25 mouse cellular contexts compared by ENCODE assay signal in the genomic region with DNA sequence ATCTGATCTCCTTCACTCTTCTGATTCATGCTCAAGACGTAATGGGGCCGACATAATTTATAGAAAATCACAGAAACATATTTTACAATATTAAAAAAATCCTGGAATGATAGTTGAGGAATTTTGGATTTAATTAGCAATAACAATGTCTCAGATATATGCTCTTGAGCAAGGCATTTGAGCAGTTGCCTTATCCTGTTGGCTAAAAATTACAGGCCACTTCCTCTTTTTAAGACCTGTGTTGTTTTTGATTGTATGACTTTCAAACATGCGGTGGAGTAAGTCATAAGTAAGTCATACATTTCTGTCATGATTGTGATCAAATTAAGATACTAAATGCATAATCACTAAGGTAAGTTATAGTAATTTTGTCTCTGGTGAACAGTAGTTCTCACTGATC.
DNase-seq lines count a peak whose midpoint lies in the region; ATAC-seq and TF ChIP-seq lines count a peak whose summit lies in the region.
"Had no signal": no experiment of that assay in that cellular context is flagged by ENCODE, and none has a peak within 500 bp of the region (broad histone marks: within the 10 kb centered on the region; RNA-seq: fewer than 3 reads in every experiment).

No protein-coding gene starts in this region.

- TF ChIP-seq RAD21 in CH12.LX (IDR thresholded peaks at IDR 0.05; ENCODE audit: low read depth, low read length): no peak
- TF ChIP-seq RAD21 in MEL (IDR thresholded peaks at IDR 0.05; ENCODE audit: low read depth, low read length): no peak

- H3K4me1 ChIP-seq in CH12.LX (ENCODE audit: control insufficient read depth in 1 of 2, insufficient read depth in 2 of 2) (no peaks in the 10 kb centered on the region), MEL (ENCODE audit: control insufficient read depth in 1 of 2, insufficient read depth in 2 of 2, low read length in 2 of 2) (no peaks in the 10 kb centered on the region)
- H3K4me1 ChIP-seq in hindbrain, postnatal 0 days (ENCODE audit: insufficient read depth, low read length): no peaks in the 10 kb centered on the region

- H3K4me3 ChIP-seq in CH12.LX (replicated peaks in 1 of 3; ENCODE audit: low read depth in 2 of 3, low read length in 2 of 3, poor library complexity in 1 of 3): no peak overlapping the region
- no peak overlapping the region for H3K4me3 ChIP-seq in MEL (ENCODE audit: control insufficient read depth in 1 of 2, insufficient read depth in 1 of 2, low read depth in 2 of 2, low read length in 2 of 2)
- no peak overlapping the region for H3K4me3 ChIP-seq in hindbrain, postnatal 0 days (ENCODE audit: low read length)

- 93% methylated on average over 3 of the region's 3 CpGs for WGBS in hindbrain, postnatal 0 days

- DNase-seq in 416B (ENCODE audit: low read depth) (peak; percentile 35), A20 (ENCODE audit: low read depth, low spot score) (peak; percentile 22), CH12.LX (ENCODE audit: extremely low read depth) (peak; percentile 1), MEL (ENCODE audit: low read depth, low spot score) (peak; percentile 5)
- no peak for DNase-seq in left cerebral cortex, adult 11 months (ENCODE audit: low spot score)
- DNase-seq in hindbrain, postnatal 0 days (ENCODE audit: low spot score): no peak
- no peak for DNase-seq in embryo, embryonic 9.5 days (ENCODE audit: extremely low spot score)
- DNase-seq: adrenal gland, adult 2 months; adrenal gland, adult 8-10 months; adrenal gland, postnatal 10 days; adrenal gland, postnatal 14 days; adrenal gland, postnatal 25 days; adrenal gland, postnatal 36 days; B cell, adult 2 months; cerebellum, adult 11 months; cerebellum, adult 11-12 months; cerebellum, adult 18-20 months; cerebellum, adult 2 months; cerebellum, adult 8-10 months; cerebellum, adult 9-10 months had no signal

- H3K9me3 ChIP-seq in CH12.LX (replicated peaks; ENCODE audit: low read length): no peaks in the 10 kb centered on the region
- no peaks in the 10 kb centered on the region for H3K9me3 ChIP-seq in MEL (replicated peaks; ENCODE audit: insufficient read depth, low read length)
- H3K9me3 ChIP-seq in hindbrain, postnatal 0 days (ENCODE audit: low read length): no peaks in the 10 kb centered on the region
- H3K9me3 ChIP-seq: G1E had no signal

- TF ChIP-seq CTCF in CH12.LX (conservative IDR thresholded peaks at IDR 0.05 in 1 of 2, IDR thresholded peaks at IDR 0.05 in 1 of 2; ENCODE audit: low read depth in 2 of 2, low read length in 2 of 2) (no peak), MEL (IDR thresholded peaks at IDR 0.05 in 2 of 3, conservative IDR thresholded peaks at IDR 0.05 in 1 of 3; ENCODE audit: control insufficient read depth in 1 of 3, insufficient read depth in 1 of 3, low read depth in 2 of 3, low read length in 3 of 3, poor library complexity in 1 of 3, severe bottlenecking in 1 of 3) (no peak)
- no peak for TF ChIP-seq CTCF in hindbrain, postnatal 0 days (IDR thresholded peaks at IDR 0.05; ENCODE audit: low read depth)

- no peak for TF ChIP-seq POLR2A in CH12.LX (IDR thresholded peaks at IDR 0.05; ENCODE audit: low read depth, low read length)
- TF ChIP-seq POLR2A in MEL (IDR thresholded peaks at IDR 0.05; ENCODE audit: control insufficient read depth in 1 of 2, insufficient read depth in 1 of 2, low read depth in 1 of 2, low read length in 2 of 2, poor library complexity in 1 of 2): no peak

- TF ChIP-seq EP300 in CH12.LX (IDR thresholded peaks at IDR 0.05; ENCODE audit: low read length): no peak
- TF ChIP-seq EP300 in MEL (IDR thresholded peaks at IDR 0.05; ENCODE audit: low read depth in 1 of 2, low read length in 2 of 2): no peak

- no peaks in the 10 kb centered on the region for H3K79me2 ChIP-seq in CH12.LX (replicated peaks; ENCODE audit: control insufficient read depth, extremely low read depth, insufficient read depth, poor library complexity, severe bottlenecking)
- H3K79me2 ChIP-seq in MEL (ENCODE audit: control insufficient read depth, insufficient read depth, low read length, poor library complexity): no peaks in the 10 kb centered on the region

- dilution Hi-C loops in CH12.LX (cut with MboI; ENCODE audit: extremely low pct_ligation_motif_present, extremely low pct_unique_long_range_greater_than_20kb, low sequenced_read_pairs): no loop called here

- H3K9ac ChIP-seq in CH12.LX (ENCODE audit: insufficient read depth, low read depth): no peak overlapping the region
- H3K9ac ChIP-seq in MEL (ENCODE audit: control insufficient read depth, low read depth, low read length, poor library complexity, severe bottlenecking): no peak overlapping the region
- no peak overlapping the region for H3K9ac ChIP-seq in hindbrain, postnatal 0 days (replicated peaks; ENCODE audit: low read length)

- no peaks in the 10 kb centered on the region for H3K36me3 ChIP-seq in CH12.LX (replicated peaks in 1 of 2; ENCODE audit: control insufficient read depth in 1 of 2, insufficient read depth in 1 of 2, low read length in 1 of 2)
- H3K36me3 ChIP-seq in MEL (ENCODE audit: control insufficient read depth in 1 of 2, insufficient read depth in 2 of 2, low read length in 2 of 2): no peaks in the 10 kb centered on the region
- H3K36me3 ChIP-seq in hindbrain, postnatal 0 days (ENCODE audit: insufficient read depth, low read length): no peaks in the 10 kb centered on the region
- H3K36me3 ChIP-seq: G1E had no signal

- in situ Hi-C loops in CH12.LX (cut with MboI; ENCODE audit: low pct_ligation_motif_present, low pct_unique_long_range_greater_than_20kb, low sequenced_read_pairs): no loop called here

- H3K27ac ChIP-seq in CH12.LX (ENCODE audit: insufficient read depth, low read depth) (no peak overlapping the region), MEL (ENCODE audit: control insufficient read depth, low read depth, low read length) (no peak overlapping the region)
- no peak overlapping the region for H3K27ac ChIP-seq in hindbrain, postnatal 0 days

- no peak overlapping the region for H3K4me2 ChIP-seq in CH12.LX (ENCODE audit: insufficient read depth, low read depth, poor library complexity, severe bottlenecking)
- no peak overlapping the region for H3K4me2 ChIP-seq in hindbrain, postnatal 0 days (ENCODE audit: low read depth, low read length)

- H3K27me3 ChIP-seq in CH12.LX (replicated peaks) (no peaks in the 10 kb centered on the region), MEL (ENCODE audit: control insufficient read depth in 1 of 2, insufficient read depth in 2 of 2, low read length in 2 of 2) (no peaks in the 10 kb centered on the region)
- no peaks in the 10 kb centered on the region for H3K27me3 ChIP-seq in hindbrain, postnatal 0 days (ENCODE audit: insufficient read depth, low read length)
- H3K27me3 ChIP-seq: Patski had no signal

- no peak for ATAC-seq in hindbrain, postnatal 0 days
- no peak for ATAC-seq in granulocyte monocyte progenitor cell, adult 5-6 weeks (replicated peaks; ENCODE audit: poor library complexity, severe bottlenecking)
- ATAC-seq: activated CD4-positive, CD25-positive, alpha-beta regulatory T cell, adult 4 months; CD4-positive, CD25-positive, alpha-beta regulatory T cell, adult 4 months; Patski had no signal

TF ChIP-seq in CH12.LX, 34 proteins besides CTCF, POLR2A, EP300 and RAD21:
- TF ChIP-seq MYC (IDR thresholded peaks at IDR 0.05; ENCODE audit: low read depth, low read length): no peak
- no peak for TF ChIP-seq ZNF384 (IDR thresholded peaks at IDR 0.05; ENCODE audit: low read depth, low read length)
- TF ChIP-seq RCOR1 (conservative IDR thresholded peaks at IDR 0.05; ENCODE audit: low read depth, low read length): no peak
- TF ChIP-seq CHD1 (IDR thresholded peaks at IDR 0.05; ENCODE audit: low read depth, low read length): no peak
- TF ChIP-seq UBTF (IDR thresholded peaks at IDR 0.05; ENCODE audit: low read depth, low read length): no peak
- no peak for TF ChIP-seq USF1 (IDR thresholded peaks at IDR 0.05; ENCODE audit: low read depth, low read length)

TF ChIP-seq in MEL, 35 proteins besides CTCF, POLR2A, EP300 and RAD21:
- TF ChIP-seq TBP (IDR thresholded peaks at IDR 0.05; ENCODE audit: low read depth, low read length) (no peak), SMC3 (IDR thresholded peaks at IDR 0.05; ENCODE audit: low read depth, low read length) (no peak), MYC (IDR thresholded peaks at IDR 0.05; ENCODE audit: low read depth, low read length) (no peak), ZMIZ1 (IDR thresholded peaks at IDR 0.05; ENCODE audit: low read depth, low read length) (no peak), POLR2AphosphoS2 (IDR thresholded peaks at IDR 0.05; ENCODE audit: low read length) (no peak), BHLHE40 (IDR thresholded peaks at IDR 0.05; ENCODE audit: borderline replicate concordance, low read depth, low read length) (no peak), CHD1 (IDR thresholded peaks at IDR 0.05; ENCODE audit: low read depth, low read length) (no peak), SIN3A (IDR thresholded peaks at IDR 0.05; ENCODE audit: low read length) (no peak), KAT2A (conservative IDR thresholded peaks at IDR 0.05; ENCODE audit: low read depth, low read length) (no peak), E2F4 (IDR thresholded peaks at IDR 0.05; ENCODE audit: borderline replicate concordance, low read depth, low read length) (no peak), CHD2 (IDR thresholded peaks at IDR 0.05; ENCODE audit: low read length) (no peak), USF1 (IDR thresholded peaks at IDR 0.05; ENCODE audit: low read depth, low read length) (no peak), MEF2A (IDR thresholded peaks at IDR 0.05; ENCODE audit: extremely low read depth, insufficient replicate concordance, low read depth, low read length, poor library complexity, severe bottlenecking) (no peak), TCF12 (IDR thresholded peaks at IDR 0.05; ENCODE audit: low read depth, low read length) (no peak), ZNF384 (IDR thresholded peaks at IDR 0.05; ENCODE audit: low read depth, low read length) (no peak), ELF1 (IDR thresholded peaks at IDR 0.05; ENCODE audit: low read depth, low read length) (no peak), GATA1 (IDR thresholded peaks at IDR 0.05; ENCODE audit: low read depth, low read length) (no peak), MYB (IDR thresholded peaks at IDR 0.05; ENCODE audit: low read depth, low read length) (no peak), ZKSCAN1 (IDR thresholded peaks at IDR 0.05; ENCODE audit: low read depth, low read length) (no peak)

Comparison
In these comparisons a context has a peak if more than half of its experiments do, and no peak if none do; other contexts are left out.
1. DNase-seq: peak in 416B (single experiment), A20 (single experiment), CH12.LX (single experiment) and MEL (single experiment); none in left cerebral cortex, adult 11 months (single experiment), hindbrain, postnatal 0 days (single experiment) and embryo, embryonic 9.5 days (single experiment).